Mouse (Mus musculus): ENCODE measurements around the gene Ciao1. TPM values are rescaled to one million over a fixed set of nuclear protein-coding genes. Genes with fewer than 3 reads are reported as not detected.

The Ciao1 gene
- total and polyA plus RNA-seq, 3 experiments = 83.8 to 86.3 TPM; not detected in 1

DNA sequence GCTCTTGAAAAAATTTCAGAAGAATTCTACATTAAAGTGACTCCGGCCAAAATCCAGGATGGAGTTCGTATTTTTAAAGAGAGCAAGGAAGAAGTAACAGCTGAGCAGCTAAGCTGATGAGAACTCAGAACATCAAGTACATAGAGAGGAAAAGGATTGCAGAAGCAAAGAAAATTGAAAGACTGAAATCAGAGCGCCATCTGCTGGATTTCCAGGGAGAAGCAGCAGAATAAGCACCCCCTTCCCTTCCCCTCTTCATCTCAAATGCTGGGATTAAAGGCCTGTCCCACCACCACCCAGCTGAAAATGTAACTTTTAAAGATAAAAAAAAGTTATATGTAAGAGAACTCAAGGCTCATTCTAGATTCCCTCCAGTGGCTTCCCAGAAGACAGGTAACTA is 42.7 kb downstream of the Ciao1 start:
- Histone ChIP-seq H3K36me3 (ENCODE audit: control insufficient read depth in 1 of 2, insufficient read depth in 2 of 2, low read length in 2 of 2) (peaks cover 0 to 4% of the 10 kb centered on the region in 2 experiments; a peak in 2 of 4 replicates), H3K27ac (ENCODE audit: control insufficient read depth, low read depth, low read length) (no peak overlapping the region), H3K79me2 (ENCODE audit: control insufficient read depth, insufficient read depth, low read length, poor library complexity) (peaks cover 13% of the 10 kb centered on the region), H3K9ac (ENCODE audit: control insufficient read depth, low read depth, low read length, poor library complexity, severe bottlenecking) (no peak overlapping the region), H3K4me1 (ENCODE audit: control insufficient read depth in 1 of 2, insufficient read depth in 2 of 2, low read length in 2 of 2) (no peaks in the 10 kb centered on the region; a peak in 1 of 4 replicates), H3K4me3 (ENCODE audit: control insufficient read depth in 1 of 2, insufficient read depth in 1 of 2, low read depth in 2 of 2, low read length in 2 of 2) (no peak overlapping the region), H3K27me3 (ENCODE audit: control insufficient read depth in 1 of 2, insufficient read depth in 2 of 2, low read length in 2 of 2) (no peaks in the 10 kb centered on the region), H3K9me3 (replicated peaks; ENCODE audit: insufficient read depth, low read length) (no peaks in the 10 kb centered on the region)
- DNase-seq (ENCODE audit: low read depth, low spot score) = peak; percentile 73
- TF ChIP-seq ELF1 (IDR thresholded peaks at IDR 0.05; ENCODE audit: low read depth, low read length) (no peak), UBTF (IDR thresholded peaks at IDR 0.05; ENCODE audit: borderline replicate concordance, insufficient read depth, low read depth, low read length) (no peak), USF2 (IDR thresholded peaks at IDR 0.05; ENCODE audit: borderline replicate concordance in 1 of 2, insufficient read depth in 1 of 2, low read depth in 1 of 2, low read length in 2 of 2) (no peak), CHD1 (IDR thresholded peaks at IDR 0.05; ENCODE audit: low read depth, low read length) (no peak), TBP (IDR thresholded peaks at IDR 0.05; ENCODE audit: low read depth, low read length) (no peak), MEF2A (IDR thresholded peaks at IDR 0.05; ENCODE audit: extremely low read depth, insufficient replicate concordance, low read depth, low read length, poor library complexity, severe bottlenecking) (no peak), MYC (IDR thresholded peaks at IDR 0.05; ENCODE audit: low read depth, low read length) (no peak), TCF12 (IDR thresholded peaks at IDR 0.05; ENCODE audit: low read depth, low read length) (no peak), HCFC1 (IDR thresholded peaks at IDR 0.05; ENCODE audit: low read depth, low read length) (no peak), ZKSCAN1 (IDR thresholded peaks at IDR 0.05; ENCODE audit: low read depth, low read length) (no peak), ETS1 (IDR thresholded peaks at IDR 0.05; ENCODE audit: low read depth, low read length) (no peak), GABPA (IDR thresholded peaks at IDR 0.05; ENCODE audit: low read depth, low read length) (no peak), RCOR1 (IDR thresholded peaks at IDR 0.05; ENCODE audit: low read depth, low read length) (no peak), ZC3H11A (IDR thresholded peaks at IDR 0.05; ENCODE audit: low read depth, low read length) (peak; percentile 66), E2F4 (IDR thresholded peaks at IDR 0.05; ENCODE audit: borderline replicate concordance, low read depth, low read length) (no peak), MXI1 (IDR thresholded peaks at IDR 0.05; ENCODE audit: low read depth, low read length) (no peak), ZNF384 (IDR thresholded peaks at IDR 0.05; ENCODE audit: low read depth, low read length) (0 out of 2 replicates have a peak, but pooled peaks have one; percentile 13), POLR2AphosphoS5 (IDR thresholded peaks at IDR 0.05; ENCODE audit: borderline replicate concordance, low read depth, low read length) (no peak), MAX (IDR thresholded peaks at IDR 0.05; ENCODE audit: low read length) (no peak), NELFE (IDR thresholded peaks at IDR 0.05; ENCODE audit: low read depth, low read length) (no peak), CTCF (IDR thresholded peaks at IDR 0.05 in 2 of 3, conservative IDR thresholded peaks at IDR 0.05 in 1 of 3; ENCODE audit: control insufficient read depth in 1 of 3, insufficient read depth in 1 of 3, low read depth in 2 of 3, low read length in 3 of 3, poor library complexity in 1 of 3, severe bottlenecking in 1 of 3) (peak; percentile 54 to 84 (median 74)), POLR2A (IDR thresholded peaks at IDR 0.05; ENCODE audit: control insufficient read depth in 1 of 2, insufficient read depth in 1 of 2, low read depth in 1 of 2, low read length in 2 of 2, poor library complexity in 1 of 2) (no peak), MAZ (IDR thresholded peaks at IDR 0.05; ENCODE audit: low read depth, low read length) (peak; percentile 56; the same call in 1 of the 2 replicates), CHD2 (IDR thresholded peaks at IDR 0.05; ENCODE audit: low read length) (no peak), KAT2A (conservative IDR thresholded peaks at IDR 0.05; ENCODE audit: low read depth, low read length) (no peak), JUND (IDR thresholded peaks at IDR 0.05; ENCODE audit: low read depth, low read length) (no peak), GATA1 (IDR thresholded peaks at IDR 0.05; ENCODE audit: low read depth, low read length) (no peak), EP300 (IDR thresholded peaks at IDR 0.05; ENCODE audit: low read depth in 1 of 2, low read length in 2 of 2) (no peak), BHLHE40 (IDR thresholded peaks at IDR 0.05; ENCODE audit: borderline replicate concordance, low read depth, low read length) (no peak), POLR2AphosphoS2 (IDR thresholded peaks at IDR 0.05; ENCODE audit: low read length) (no peak), MAFK (IDR thresholded peaks at IDR 0.05; ENCODE audit: borderline replicate concordance, low read depth, low read length) (no peak), MYB (IDR thresholded peaks at IDR 0.05; ENCODE audit: low read depth, low read length) (no peak), USF1 (IDR thresholded peaks at IDR 0.05; ENCODE audit: low read depth, low read length) (no peak), RAD21 (IDR thresholded peaks at IDR 0.05; ENCODE audit: low read depth, low read length) (peak; percentile 85), SIN3A (IDR thresholded peaks at IDR 0.05; ENCODE audit: low read length) (peak; percentile 27; the same call in 1 of the 2 replicates), ZMIZ1 (IDR thresholded peaks at IDR 0.05; ENCODE audit: low read depth, low read length) (no peak), NRF1 (IDR thresholded peaks at IDR 0.05; ENCODE audit: insufficient read depth, low read depth, low read length, poor library complexity, severe bottlenecking) (no peak), SMC3 (IDR thresholded peaks at IDR 0.05; ENCODE audit: low read depth, low read length) (peak; percentile 77)
